Mouse (Mus musculus): ENCODE measurements around the gene Olfr1205. TPM values are rescaled to one million over a fixed set of nuclear protein-coding genes. Genes with fewer than 3 reads are reported as not detected.

The Olfr1205 gene
- polyA plus RNA-seq (2015; fragmentation: Nextera tagmentation; extraction: Ambion mirVana): not detected in 2 replicates

DNA sequence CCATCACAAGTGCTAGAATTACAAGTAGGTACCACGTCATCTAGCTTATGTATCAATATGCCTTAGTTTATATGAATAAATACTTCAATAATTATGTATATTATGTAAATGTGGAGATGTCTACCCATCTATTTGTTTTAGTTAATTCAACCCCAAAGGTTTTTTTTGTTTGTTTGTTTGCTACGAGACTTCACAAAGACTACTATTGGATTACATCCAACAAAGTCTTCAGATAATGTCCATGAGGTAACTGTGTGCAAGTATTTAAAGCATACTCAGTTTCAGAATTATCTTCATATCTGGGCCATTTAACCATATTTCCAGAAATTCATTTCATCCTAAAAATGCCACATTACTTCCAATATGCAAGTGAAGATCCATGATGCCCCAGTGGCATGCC, at the start of gene Olfr1205:
TSS of gene Olfr1205 (plus strand) at position 301 of the 400 bp plus-strand sequence.
- no peak within 1 kb of the TSS for H3K4me3 ChIP-seq
- no peak within 1 kb of the TSS for H3K27ac ChIP-seq
- 93% methylated on average over 2 of the region's 2 CpGs for WGBS
- no peak for ATAC-seq (ENCODE audit: low FRiP score)
- no peak within 1 kb of the TSS for H3K4me2 ChIP-seq
- H3K27me3 ChIP-seq: no peaks in the 10 kb centered on the region
- H3K4me1 ChIP-seq (replicated peaks): no peaks in the 10 kb centered on the region
- no peak within 1 kb of the TSS for H3K9ac ChIP-seq
- no peaks in the 10 kb centered on the region for H3K36me3 ChIP-seq
- H3K9me3 ChIP-seq: no peaks in the 10 kb centered on the region

DNA sequence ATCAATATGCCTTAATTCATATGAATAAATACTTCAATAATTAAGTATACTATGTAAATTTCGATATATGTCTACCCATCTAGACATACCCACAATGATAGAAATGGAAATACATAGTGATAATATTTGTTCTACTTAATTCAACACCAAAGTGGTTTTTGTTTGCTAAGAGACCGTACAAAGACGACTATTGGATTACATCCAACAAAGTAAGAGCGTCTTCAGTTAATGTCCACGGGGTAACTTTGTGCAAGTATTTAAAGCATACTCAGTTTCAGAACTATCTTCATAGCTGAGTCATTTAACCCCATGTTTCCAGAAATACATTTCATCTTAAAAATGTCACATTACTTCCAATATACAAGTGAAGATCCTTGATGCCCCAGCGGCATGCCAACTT, 36.8 kb upstream of the Olfr1205 start, which contains the start of gene Olfr1201:
TSS of gene Olfr1201 (plus strand) at position 301 of the 400 bp plus-strand sequence.
- ATAC-seq (ENCODE audit: low FRiP score): no peak
- Histone ChIP-seq H3K4me2 (no peak within 1 kb of the TSS), H3K4me1 (replicated peaks) (no peaks in the 10 kb centered on the region), H3K4me3 (no peak within 1 kb of the TSS), H3K36me3 (no peaks in the 10 kb centered on the region), H3K9me3 (no peaks in the 10 kb centered on the region), H3K9ac (no peak within 1 kb of the TSS), H3K27me3 (no peaks in the 10 kb centered on the region), H3K27ac (no peak within 1 kb of the TSS)
- WGBS: 91% methylated on average over 6 of the region's 6 CpGs

DNA sequence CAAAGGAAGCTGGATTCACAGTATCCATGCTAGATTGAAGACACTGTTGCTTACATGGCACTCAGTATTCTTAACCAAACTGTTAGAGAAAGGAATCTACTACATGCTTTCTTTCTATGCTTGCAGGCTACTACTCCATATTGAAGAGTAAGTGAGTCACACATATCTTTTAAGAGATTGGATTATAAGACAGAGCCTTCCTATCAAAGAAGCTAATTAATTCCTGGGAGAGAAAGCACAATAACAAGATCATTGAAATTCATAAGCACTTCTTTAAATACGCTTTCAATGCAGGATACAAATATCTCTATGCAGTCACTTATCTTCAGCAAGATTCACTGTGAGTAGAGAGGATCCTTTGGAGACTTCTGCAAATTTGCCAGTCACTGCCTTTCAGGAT, 15.3 kb upstream of the Olfr1205 start, which contains the start of gene Olfr1202:
TSS of gene Olfr1202 (plus strand) at position 301 of the 400 bp plus-strand sequence.
- no peak within 1 kb of the TSS for H3K4me2 ChIP-seq
- H3K4me3 ChIP-seq: no peak within 1 kb of the TSS
- ATAC-seq (ENCODE audit: low FRiP score): no peak
- H3K9ac ChIP-seq: no peak within 1 kb of the TSS
- H3K27me3 ChIP-seq: no peaks in the 10 kb centered on the region
- WGBS: 88% methylated on average over 1 of the region's 1 CpGs
- H3K9me3 ChIP-seq: no peaks in the 10 kb centered on the region
- H3K36me3 ChIP-seq: no peaks in the 10 kb centered on the region
- H3K4me1 ChIP-seq (replicated peaks): no peaks in the 10 kb centered on the region
- H3K27ac ChIP-seq: no peak within 1 kb of the TSS

DNA sequence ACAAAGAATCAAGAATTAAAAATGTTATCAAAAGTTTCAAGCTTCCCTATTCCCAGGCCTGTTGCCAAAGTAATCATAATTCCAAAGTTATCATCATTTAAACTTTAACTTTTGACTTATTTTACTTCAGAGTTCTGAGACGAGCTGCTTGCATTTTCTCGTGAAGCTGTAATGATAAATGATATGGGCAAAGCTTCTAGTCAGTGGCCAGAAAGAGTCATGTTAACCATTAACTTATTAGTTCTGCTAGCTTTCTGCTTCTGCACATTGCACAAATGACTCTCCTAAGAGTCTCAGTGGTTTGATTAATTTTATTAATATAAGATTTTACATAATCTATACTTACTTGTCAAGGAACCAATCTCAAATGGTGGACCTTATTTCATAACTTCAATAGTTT, 8.9 kb downstream of the Olfr1205 start:
- Histone ChIP-seq H3K4me2 (no peak overlapping the region), H3K9ac (no peak overlapping the region), H3K27me3 (no peaks in the 10 kb centered on the region), H3K9me3 (no peaks in the 10 kb centered on the region), H3K27ac (no peak overlapping the region), H3K36me3 (no peaks in the 10 kb centered on the region), H3K4me3 (no peak overlapping the region), H3K4me1 (replicated peaks) (no peaks in the 10 kb centered on the region)
- WGBS: 64% methylated on average over 2 of the region's 2 CpGs
- ATAC-seq (ENCODE audit: low FRiP score): no peak

DNA sequence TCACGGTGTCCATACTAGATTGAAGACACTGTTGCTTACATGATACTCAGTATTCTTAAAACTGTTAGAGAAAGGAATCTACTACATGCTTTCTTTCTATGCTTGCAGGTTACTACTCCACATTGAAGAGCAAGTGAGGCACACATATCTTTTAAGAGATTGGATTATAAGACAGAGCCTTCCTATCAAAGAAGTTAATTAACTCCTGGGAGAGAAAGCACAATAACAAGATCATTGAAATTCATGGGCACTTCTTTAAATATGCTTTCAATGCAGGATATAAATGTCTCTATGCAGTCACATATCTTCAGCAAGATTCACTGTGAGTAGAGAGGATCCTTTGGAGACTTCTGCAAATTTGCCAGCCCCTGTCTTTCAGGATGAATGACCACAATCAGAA, 19.5 kb downstream of the Olfr1205 start, which contains the start of gene Olfr1204:
TSS of gene Olfr1204 (plus strand) at position 301 of the 400 bp plus-strand sequence.
- no peak within 1 kb of the TSS for H3K9ac ChIP-seq
- H3K4me2 ChIP-seq: no peak within 1 kb of the TSS
- H3K27ac ChIP-seq: no peak within 1 kb of the TSS
- ATAC-seq (ENCODE audit: low FRiP score): no peak
- H3K4me3 ChIP-seq: no peak within 1 kb of the TSS
- WGBS: 94% methylated on average over 1 of the region's 1 CpGs
- no peaks in the 10 kb centered on the region for H3K36me3 ChIP-seq
- no peaks in the 10 kb centered on the region for H3K27me3 ChIP-seq
- no peaks in the 10 kb centered on the region for H3K4me1 ChIP-seq (replicated peaks)
- no peaks in the 10 kb centered on the region for H3K9me3 ChIP-seq

GRCm38 (mm10) chr2:88862931-88863330, 33.4 kb downstream of the Olfr1205 start, which contains the start of gene Olfr1206:
TSS of gene Olfr1206 (plus strand) at chr2:88863231.
- Histone ChIP-seq H3K36me3 (no peaks in the 10 kb centered on the region), H3K27ac (no peak within 1 kb of the TSS), H3K4me2 (no peak within 1 kb of the TSS), H3K4me1 (replicated peaks) (no peaks in the 10 kb centered on the region), H3K9me3 (no peaks in the 10 kb centered on the region), H3K27me3 (no peaks in the 10 kb centered on the region), H3K9ac (no peak within 1 kb of the TSS), H3K4me3 (no peak within 1 kb of the TSS)
- no peak for ATAC-seq (ENCODE audit: low FRiP score)
- 89% methylated on average over 2 of the region's 2 CpGs for WGBS

Other genes starting within 250 kb of the Olfr1205 start
- gene Olfr1189, start 243.3 kb upstream of the Olfr1205 start, polyA plus RNA-seq (2015; fragmentation: Nextera tagmentation; extraction: Ambion mirVana): not detected in 2 replicates
- not detected in 2 replicates for gene Olfr1191-ps1, start 189.2 kb upstream of the Olfr1205 start, polyA plus RNA-seq (2015; fragmentation: Nextera tagmentation; extraction: Ambion mirVana)
- not detected in 2 replicates for gene Olfr1192-ps1, start 181.2 kb upstream of the Olfr1205 start, polyA plus RNA-seq (2015; fragmentation: Nextera tagmentation; extraction: Ambion mirVana)
- not detected in 2 replicates for gene Olfr1193, start 154.1 kb upstream of the Olfr1205 start, polyA plus RNA-seq (2015; fragmentation: Nextera tagmentation; extraction: Ambion mirVana)
- not detected in 2 replicates for gene Olfr1195, start 140.6 kb upstream of the Olfr1205 start, polyA plus RNA-seq (2015; fragmentation: Nextera tagmentation; extraction: Ambion mirVana)
- not detected in 2 replicates for gene Olfr1196, start 125.1 kb upstream of the Olfr1205 start, polyA plus RNA-seq (2015; fragmentation: Nextera tagmentation; extraction: Ambion mirVana)
- not detected in 2 replicates for gene Olfr1197, start 97.4 kb upstream of the Olfr1205 start, polyA plus RNA-seq (2015; fragmentation: Nextera tagmentation; extraction: Ambion mirVana)
- gene Olfr1198, start 78.4 kb upstream of the Olfr1205 start, polyA plus RNA-seq (2015; fragmentation: Nextera tagmentation; extraction: Ambion mirVana): not detected in 2 replicates
- not detected in 2 replicates for gene Olfr1199, start 69.3 kb upstream of the Olfr1205 start, polyA plus RNA-seq (2015; fragmentation: Nextera tagmentation; extraction: Ambion mirVana)
- not detected in 2 replicates for gene Olfr1200, start 59.2 kb upstream of the Olfr1205 start, polyA plus RNA-seq (2015; fragmentation: Nextera tagmentation; extraction: Ambion mirVana)
- not detected in 2 replicates for gene Olfr1201, start 36.7 kb upstream of the Olfr1205 start, polyA plus RNA-seq (2015; fragmentation: Nextera tagmentation; extraction: Ambion mirVana)
- not detected in 2 replicates for gene Olfr1202, start 15.2 kb upstream of the Olfr1205 start, polyA plus RNA-seq (2015; fragmentation: Nextera tagmentation; extraction: Ambion mirVana)
- gene Olfr1204, start 19.6 kb downstream of the Olfr1205 start, polyA plus RNA-seq (2015; fragmentation: Nextera tagmentation; extraction: Ambion mirVana): not detected in 2 replicates
- gene Olfr1206, start 33.5 kb downstream of the Olfr1205 start, polyA plus RNA-seq (2015; fragmentation: Nextera tagmentation; extraction: Ambion mirVana): not detected in 2 replicates
- gene Olfr1208, start 72.6 kb downstream of the Olfr1205 start, polyA plus RNA-seq (2015; fragmentation: Nextera tagmentation; extraction: Ambion mirVana): not detected in 2 replicates
- not detected in 2 replicates for gene Olfr1209, start 85.4 kb downstream of the Olfr1205 start, polyA plus RNA-seq (2015; fragmentation: Nextera tagmentation; extraction: Ambion mirVana)
- not detected in 2 replicates for gene Olfr1211, start 108.4 kb downstream of the Olfr1205 start, polyA plus RNA-seq (2015; fragmentation: Nextera tagmentation; extraction: Ambion mirVana)
- gene Olfr1212, start 124.2 kb downstream of the Olfr1205 start, polyA plus RNA-seq (2015; fragmentation: Nextera tagmentation; extraction: Ambion mirVana): not detected in 2 replicates
- gene Gm13762, start 150.5 kb downstream of the Olfr1205 start, polyA plus RNA-seq (2015; fragmentation: Nextera tagmentation; extraction: Ambion mirVana): not detected in 2 replicates
- not detected in 2 replicates for gene Olfr1214, start 162.9 kb downstream of the Olfr1205 start, polyA plus RNA-seq (2015; fragmentation: Nextera tagmentation; extraction: Ambion mirVana)
- gene Olfr1215, start 177.2 kb downstream of the Olfr1205 start, polyA plus RNA-seq (2015; fragmentation: Nextera tagmentation; extraction: Ambion mirVana): not detected in 2 replicates
- not detected in 2 replicates for gene Olfr1216, start 188.6 kb downstream of the Olfr1205 start, polyA plus RNA-seq (2015; fragmentation: Nextera tagmentation; extraction: Ambion mirVana)
- not detected in 2 replicates for gene Olfr1217, start 202.3 kb downstream of the Olfr1205 start, polyA plus RNA-seq (2015; fragmentation: Nextera tagmentation; extraction: Ambion mirVana)
- gene Olfr1218, start 231.4 kb downstream of the Olfr1205 start, polyA plus RNA-seq (2015; fragmentation: Nextera tagmentation; extraction: Ambion mirVana): not detected in 2 replicates

Data from hindbrain, embryonic 13.5 days (tissue).